Comparison of ENCODE assay signal across 8 mouse cellular contexts in the genomic region with DNA sequence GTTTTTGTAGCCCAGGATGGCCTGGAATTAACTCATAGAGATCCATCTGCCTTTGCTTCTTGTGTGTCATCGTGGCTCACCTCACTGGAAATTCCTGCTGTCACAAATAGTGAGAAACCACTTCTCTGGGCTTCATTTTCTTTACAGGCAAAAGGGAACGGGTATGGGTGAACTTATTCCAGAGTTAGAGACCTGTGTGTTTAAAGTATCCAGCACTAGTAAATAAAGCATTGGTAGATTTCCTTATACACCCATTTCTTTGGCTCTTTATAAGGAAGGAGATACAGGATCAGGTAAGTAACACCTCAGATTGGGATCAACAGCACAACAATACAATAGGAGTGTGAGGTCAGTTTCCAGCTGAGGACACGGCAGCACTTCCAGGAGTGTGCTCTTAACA. TPM values are rescaled to one million over a fixed set of nuclear protein-coding genes. Genes with fewer than 3 reads are reported as not detected.
DNase-seq lines count a peak whose midpoint lies in the region; ATAC-seq and TF ChIP-seq lines count a peak whose summit lies in the region.

A gene (plus strand): TSS at position 301 of the 400 bp plus-strand sequence.

- no peak for DNase-seq in lung, embryonic 14.5 days
- no peak for DNase-seq in lung, postnatal 25 days (ENCODE audit: low spot score)
- no peak for DNase-seq in embryonic facial prominence, embryonic 11.5 days (ENCODE audit: low spot score)
- no peak for DNase-seq in limb, embryonic 10.5 days (ENCODE audit: low spot score)
- no peak for DNase-seq in right cerebral cortex, postnatal 14 days
- no peak for DNase-seq in cerebellum, adult 9-10 months

- TF ChIP-seq CTCF in lung, embryonic 14.5 days (IDR thresholded peaks at IDR 0.05; ENCODE audit: low read depth), result no peak
- TF ChIP-seq CTCF in small intestine, adult 2 months (IDR thresholded peaks at IDR 0.05; ENCODE audit: extremely low read depth, insufficient read length, insufficient replicate concordance, low read depth, low read length), result no peak

- H3K9ac ChIP-seq in lung, embryonic 14.5 days, result peak within 1 kb of the TSS; percentile 79
- H3K9ac ChIP-seq in embryonic facial prominence, embryonic 11.5 days (replicated peaks; ENCODE audit: low read length), result peak within 1 kb of the TSS; percentile 76
- peak within 1 kb of the TSS; percentile 88 for H3K9ac ChIP-seq in heart, embryonic 16.5 days (ENCODE audit: low read length)

- no peak for ATAC-seq in lung, embryonic 14.5 days (ENCODE audit: insufficient read depth)
- ATAC-seq in embryonic facial prominence, embryonic 11.5 days (replicated peaks; ENCODE audit: insufficient number of reproducible peaks, low FRiP score, low TSS enrichment, low read depth), result no peak
- no peak for ATAC-seq in heart, embryonic 16.5 days (replicated peaks; ENCODE audit: extremely low read depth, insufficient read depth, low FRiP score)

- H3K4me1 ChIP-seq in lung, embryonic 14.5 days (ENCODE audit: insufficient read depth), result peaks cover 15% of the 10 kb centered on the region
- H3K4me1 ChIP-seq in embryonic facial prominence, embryonic 11.5 days (ENCODE audit: control insufficient read depth, insufficient read depth, low read length), result peaks cover 8% of the 10 kb centered on the region
- H3K4me1 ChIP-seq in heart, embryonic 16.5 days (ENCODE audit: control insufficient read depth, insufficient read depth, low read length), result peaks cover 40% of the 10 kb centered on the region
- H3K4me1 ChIP-seq in limb, embryonic 10.5 days, result peaks cover 61% of the 10 kb centered on the region
- peaks cover 45% of the 10 kb centered on the region for H3K4me1 ChIP-seq in small intestine, adult 2 months (ENCODE audit: control insufficient read depth, insufficient read depth, insufficient read length, low read length)

- WGBS in lung, embryonic 14.5 days, result 22% methylated on average over 3 of the region's 3 CpGs
- WGBS in embryonic facial prominence, embryonic 11.5 days, result 32% methylated on average over 3 of the region's 3 CpGs
- 19% methylated on average over 3 of the region's 3 CpGs for WGBS in heart, embryonic 16.5 days
- WGBS in limb, embryonic 10.5 days, result 35% methylated on average over 3 of the region's 3 CpGs
- WGBS in small intestine, adult 2 months, result 31% methylated on average over 3 of the region's 3 CpGs

- H3K4me2 ChIP-seq in lung, embryonic 14.5 days, result peak within 1 kb of the TSS; percentile 80
- peak within 1 kb of the TSS; percentile 65 for H3K4me2 ChIP-seq in embryonic facial prominence, embryonic 11.5 days (ENCODE audit: low read depth, low read length)
- H3K4me2 ChIP-seq in heart, embryonic 16.5 days (ENCODE audit: low read depth, low read length), result peak within 1 kb of the TSS; percentile 82

- H3K27me3 ChIP-seq in lung, embryonic 14.5 days (ENCODE audit: insufficient read depth, low read length), result peaks cover 8% of the 10 kb centered on the region; the same call in 1 of the 2 replicates
- peaks cover 9% of the 10 kb centered on the region for H3K27me3 ChIP-seq in embryonic facial prominence, embryonic 11.5 days (ENCODE audit: control insufficient read depth, insufficient read depth, low read length)
- no peaks in the 10 kb centered on the region for H3K27me3 ChIP-seq in heart, embryonic 16.5 days (ENCODE audit: control insufficient read depth, insufficient read depth, low read length)
- peaks cover 35% of the 10 kb centered on the region for H3K27me3 ChIP-seq in limb, embryonic 10.5 days (ENCODE audit: low read depth, poor library complexity, severe bottlenecking)
- H3K27me3 ChIP-seq in small intestine, adult 2 months (ENCODE audit: control insufficient read depth, insufficient read depth, low read length), result no peaks in the 10 kb centered on the region

- TF ChIP-seq POLR2A in small intestine, adult 2 months (IDR thresholded peaks at IDR 0.05; ENCODE audit: low read depth, low read length), result no peak

- peak within 1 kb of the TSS; percentile 88 for H3K27ac ChIP-seq in lung, embryonic 14.5 days (ENCODE audit: low read depth)
- peak within 1 kb of the TSS; percentile 56; the same call in 1 of the 2 replicates for H3K27ac ChIP-seq in embryonic facial prominence, embryonic 11.5 days (replicated peaks; ENCODE audit: low read depth, low read length)
- H3K27ac ChIP-seq in heart, embryonic 16.5 days (ENCODE audit: low read length), result peak within 1 kb of the TSS; percentile 86
- peak within 1 kb of the TSS; percentile 92 for H3K27ac ChIP-seq in limb, embryonic 10.5 days
- peak within 1 kb of the TSS; percentile 92 for H3K27ac ChIP-seq in small intestine, adult 2 months (ENCODE audit: insufficient read depth, low read depth, low read length)

- no peaks in the 10 kb centered on the region for H3K9me3 ChIP-seq in lung, embryonic 14.5 days (ENCODE audit: low read depth, low read length)
- no peaks in the 10 kb centered on the region for H3K9me3 ChIP-seq in embryonic facial prominence, embryonic 11.5 days (replicated peaks; ENCODE audit: control insufficient read depth, low read length)
- H3K9me3 ChIP-seq in heart, embryonic 16.5 days (replicated peaks; ENCODE audit: control insufficient read depth, low read length), result no peaks in the 10 kb centered on the region
- H3K9me3 ChIP-seq in limb, embryonic 10.5 days (replicated peaks), result no peaks in the 10 kb centered on the region

- peaks cover 21% of the 10 kb centered on the region for H3K36me3 ChIP-seq in lung, embryonic 14.5 days (ENCODE audit: insufficient read depth)
- H3K36me3 ChIP-seq in embryonic facial prominence, embryonic 11.5 days (replicated peaks; ENCODE audit: control insufficient read depth, insufficient read depth, low read depth, low read length), result no peaks in the 10 kb centered on the region; the same call in 1 of the 2 replicates
- peaks cover 9% of the 10 kb centered on the region for H3K36me3 ChIP-seq in heart, embryonic 16.5 days (ENCODE audit: control insufficient read depth, insufficient read depth)
- peaks cover 16% of the 10 kb centered on the region for H3K36me3 ChIP-seq in limb, embryonic 10.5 days
- peaks cover 13% of the 10 kb centered on the region for H3K36me3 ChIP-seq in small intestine, adult 2 months (ENCODE audit: control insufficient read depth, insufficient read depth, low read length)

- H3K4me3 ChIP-seq in lung, embryonic 14.5 days (ENCODE audit: low read depth, low read length), result peak within 1 kb of the TSS; percentile 64
- peak within 1 kb of the TSS; percentile 61 for H3K4me3 ChIP-seq in embryonic facial prominence, embryonic 11.5 days (ENCODE audit: low read depth, low read length)
- peak within 1 kb of the TSS; percentile 83 for H3K4me3 ChIP-seq in heart, embryonic 16.5 days (ENCODE audit: low read length)
- peak within 1 kb of the TSS; percentile 76 for H3K4me3 ChIP-seq in limb, embryonic 10.5 days
- peak within 1 kb of the TSS; percentile 95 for H3K4me3 ChIP-seq in small intestine, adult 2 months (ENCODE audit: low read depth, low read length)

RNA-seq across cellular contexts. Expression of the gene that starts here (rescaled TPM):
- 142 and 145 TPM in 2 replicates for polyA plus RNA-seq in lung, embryonic 14.5 days (2014; fragmentation: Nextera tagmentation; extraction: Ambion mirVana)
- 127 and 129 TPM in 2 replicates for polyA plus RNA-seq in embryonic facial prominence, embryonic 11.5 days (2014; fragmentation: Nextera tagmentation; extraction: Ambion mirVana)
- 165 TPM in 2 replicates for polyA plus RNA-seq in heart, embryonic 16.5 days (2015; fragmentation: Nextera tagmentation; extraction: Ambion mirVana)
- polyA plus RNA-seq in limb, embryonic 10.5 days (2016; fragmentation: Nextera tagmentation; extraction: Ambion mirVana), result 132 and 145 TPM in 2 replicates
- 143 and 197 TPM in 2 replicates for polyA plus RNA-seq in small intestine, adult 2 months (2012; rRNA removed)
